Mouse (Mus musculus) myocyte (in vitro differentiated cells): ENCODE measurements around the gene Gng10. TPM values are rescaled to one million over a fixed set of nuclear protein-coding genes. Genes with fewer than 3 reads are reported as not detected.
A peak's percentile ranks its signal among the peaks of the same experiment; 100 is the strongest.

Experiments
- H3K27me3 ChIP-seq: one replicate; pipeline ENCODE4 v1.6.1; 2011; ENCODE audit not compliant: control insufficient read depth, insufficient read depth, insufficient read length
- H3K36me3 ChIP-seq: one replicate; pipeline ENCODE4 v1.6.1; 2011; ENCODE audit not compliant: control insufficient read depth, insufficient read depth
- H3K4me2 ChIP-seq: one replicate; pipeline ENCODE4 v1.6.1; 2011; ENCODE audit warnings: low read depth, control low read depth
- H3K4me3 ChIP-seq: one replicate; pipeline ENCODE4 v1.5.1; 2011; ENCODE audit warnings: mild to moderate bottlenecking, control low read depth, moderate library complexity
- H3K79me2 ChIP-seq: one replicate; pipeline ENCODE4 v1.6.1; 2011; ENCODE audit not compliant: control insufficient read depth, insufficient read depth
- H3ac ChIP-seq: one replicate; pipeline ENCODE4 v1.6.1; 2011; ENCODE audit not compliant: control insufficient read depth, insufficient read length
- CEBPB ChIP-seq: IDR thresholded peaks from 2 replicates; pipeline ENCODE4 v1.6.1; 2011; ENCODE audit warnings: mild to moderate bottlenecking, moderate library complexity; ENCODE audit not compliant: poor library complexity, insufficient read depth, severe bottlenecking
- E2F4 ChIP-seq: IDR thresholded peaks from one replicate; pipeline ENCODE4 v1.6.1; 2011; ENCODE audit warnings: mild to moderate bottlenecking, control low read depth, moderate library complexity; ENCODE audit not compliant: insufficient read depth
- MAX ChIP-seq: IDR thresholded peaks from one replicate; pipeline ENCODE4 v1.6.1; 2011; ENCODE audit warnings: low read depth, mild to moderate bottlenecking, control low read depth
- MYOD1 ChIP-seq, 3 experiments: IDR thresholded peaks; one replicate each; pipeline ENCODE4 v1.6.1; 2011; ENCODE audit warnings: control low read depth in 2 of 3, low read depth in 2 of 3, mild to moderate bottlenecking in 2 of 3, moderate library complexity in 1 of 3; ENCODE audit not compliant: insufficient read length in 2 of 3, control insufficient read depth in 1 of 3
- MYOG ChIP-seq, 3 experiments: IDR thresholded peaks; one replicate each; pipeline ENCODE4 v1.6.1; 2011; ENCODE audit warnings: control low read depth in 2 of 3, low read depth in 2 of 3, mild to moderate bottlenecking in 2 of 3; ENCODE audit not compliant: insufficient read length in 2 of 3, control insufficient read depth in 1 of 3, insufficient read depth in 1 of 3
- POLR2A ChIP-seq: IDR thresholded peaks from one replicate; pipeline ENCODE4 v1.6.1; 2011; ENCODE audit warnings: low read depth, mild to moderate bottlenecking, control low read depth, moderate library complexity; ENCODE audit not compliant: insufficient read length
- POLR2AphosphoS2 ChIP-seq: IDR thresholded peaks from one replicate; pipeline ENCODE4 v1.6.1; 2011; ENCODE audit warnings: low read depth, control low read depth; ENCODE audit not compliant: insufficient read length
- REST ChIP-seq: IDR thresholded peaks from one replicate; pipeline ENCODE4 v1.6.1; 2011; ENCODE audit warnings: mild to moderate bottlenecking, control low read depth, moderate library complexity; ENCODE audit not compliant: insufficient read depth, insufficient read length
- SRF ChIP-seq: IDR thresholded peaks from one replicate; pipeline ENCODE4 v1.6.1; 2011; ENCODE audit warnings: low read depth; ENCODE audit not compliant: control insufficient read depth, insufficient read length
- TCF12 ChIP-seq: IDR thresholded peaks from one replicate; pipeline ENCODE4 v1.6.1; 2011; ENCODE audit warnings: mild to moderate bottlenecking, control low read depth; ENCODE audit not compliant: poor library complexity, insufficient read depth, severe bottlenecking
- TCF3 ChIP-seq: IDR thresholded peaks from one replicate; pipeline ENCODE4 v1.6.1; 2011; ENCODE audit warnings: low read depth, control low read depth; ENCODE audit not compliant: insufficient read length
- USF1 ChIP-seq: IDR thresholded peaks from one replicate; pipeline ENCODE4 v1.6.1; 2011; ENCODE audit warnings: low read depth, mild to moderate bottlenecking, control low read depth, moderate library complexity
- polyA plus RNA-seq: library from polyadenylated mRNA; unstranded; fragments of >200 nt; fragmentation: generic; extraction: Trizol; gene quantifications from one replicate; pipeline ENCODE4 v1.2.1, GENCODE M21; 2012; ENCODE audit warnings: missing spikeins

The Gng10 gene
- polyA plus RNA-seq: 57.3 TPM

DNA sequence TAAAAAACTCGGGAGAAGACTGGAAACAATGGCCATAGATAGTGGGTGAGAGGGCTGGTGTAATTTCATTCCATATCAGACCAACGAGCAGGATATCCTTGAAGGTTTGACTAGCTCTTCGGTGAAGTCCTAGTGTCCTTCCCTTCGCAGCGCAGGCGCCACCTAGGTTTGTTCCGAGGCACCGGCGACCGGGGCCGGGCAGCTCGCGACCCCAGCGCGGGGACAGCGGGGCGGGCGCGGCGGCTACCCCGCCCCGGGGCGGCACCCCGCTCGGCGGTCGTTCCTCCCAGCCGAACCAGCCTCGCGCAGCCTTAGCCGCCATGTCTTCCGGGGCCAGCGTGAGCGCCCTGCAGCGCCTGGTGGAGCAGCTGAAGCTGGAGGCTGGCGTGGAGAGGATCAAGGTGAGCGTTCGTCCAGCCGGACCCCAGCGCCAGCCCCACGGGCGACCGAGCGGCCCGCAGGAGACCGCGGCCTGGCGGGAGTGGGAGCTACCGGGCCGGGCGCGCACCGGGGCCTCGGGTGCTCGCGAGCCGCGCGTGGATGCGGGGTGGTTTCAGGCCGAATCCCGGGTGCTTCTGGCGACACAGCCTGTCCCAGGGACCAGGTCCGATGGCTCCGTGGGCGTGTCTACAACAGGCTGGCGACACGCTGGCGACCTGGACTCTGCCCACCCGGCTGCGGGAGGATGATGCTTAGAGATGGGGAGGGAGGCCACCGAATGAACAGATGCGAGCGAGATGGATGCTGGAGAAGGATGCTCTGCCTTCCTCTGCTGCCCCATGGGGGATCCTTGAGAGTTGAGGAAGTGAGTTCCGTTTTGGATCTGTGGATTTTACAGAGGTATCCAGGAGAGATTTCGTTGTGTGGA is at the start of gene Gng10:
Gng10 (plus strand) TSS at position 171 of the 868 bp plus-strand sequence.
- Histone ChIP-seq H3ac (peak within 1 kb of the TSS; percentile 8), H3K36me3 (peaks cover 7% of the 10 kb centered on the region), H3K4me2 (peak within 1 kb of the TSS; percentile 87), H3K4me3 (peak within 1 kb of the TSS; percentile 36), H3K79me2 (peaks cover 20% of the 10 kb centered on the region), H3K27me3 (no peaks in the 10 kb centered on the region)
- TF ChIP-seq SRF (no peak), POLR2A (peak; percentile 82), MYOG (IDR thresholded peaks at IDR 0.05; ENCODE audit: control insufficient read depth in 1 of 3, insufficient read depth in 1 of 3, insufficient read length in 2 of 3, low read depth in 2 of 3) (peak in 1 of 3 experiments; percentile 1)

DNA sequence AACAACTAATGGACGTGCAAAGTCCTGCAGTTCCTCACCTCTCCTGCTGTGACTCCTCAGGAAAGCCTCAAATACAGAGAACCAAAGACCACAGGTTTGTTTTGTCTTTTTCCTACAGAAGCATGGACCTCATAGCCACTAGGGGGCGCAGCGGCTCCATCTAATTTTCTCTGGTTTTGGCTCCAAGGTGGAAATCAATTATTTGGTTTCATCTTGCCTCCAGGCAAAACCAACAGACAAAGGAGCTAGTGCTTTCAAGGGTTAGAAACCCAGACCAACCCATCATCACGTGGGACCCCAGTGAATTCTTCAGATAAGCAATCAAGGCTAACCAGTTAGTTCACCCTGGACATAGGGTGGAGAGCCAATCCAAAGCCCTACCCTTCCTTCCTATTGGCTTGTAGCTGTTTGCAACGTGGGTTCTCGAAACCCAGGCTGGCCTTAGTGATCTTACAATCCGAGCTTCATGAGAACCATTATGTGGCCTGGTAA is 49.7 kb upstream of the Gng10 start:
- no peaks in the 10 kb centered on the region for H3K27me3 ChIP-seq
- peak overlapping the region; percentile 47 for H3K4me2 ChIP-seq
- H3K36me3 ChIP-seq: no peaks in the 10 kb centered on the region
- TF ChIP-seq MYOG (IDR thresholded peaks at IDR 0.05; ENCODE audit: control insufficient read depth in 1 of 3, insufficient read depth in 1 of 3, insufficient read length in 2 of 3, low read depth in 2 of 3): no peak
- no peak for TF ChIP-seq E2F4
- no peak for TF ChIP-seq CEBPB
- no peak for TF ChIP-seq SRF
- no peaks in the 10 kb centered on the region for H3K79me2 ChIP-seq
- no peak overlapping the region for H3ac ChIP-seq
- no peak overlapping the region for H3K4me3 ChIP-seq

DNA sequence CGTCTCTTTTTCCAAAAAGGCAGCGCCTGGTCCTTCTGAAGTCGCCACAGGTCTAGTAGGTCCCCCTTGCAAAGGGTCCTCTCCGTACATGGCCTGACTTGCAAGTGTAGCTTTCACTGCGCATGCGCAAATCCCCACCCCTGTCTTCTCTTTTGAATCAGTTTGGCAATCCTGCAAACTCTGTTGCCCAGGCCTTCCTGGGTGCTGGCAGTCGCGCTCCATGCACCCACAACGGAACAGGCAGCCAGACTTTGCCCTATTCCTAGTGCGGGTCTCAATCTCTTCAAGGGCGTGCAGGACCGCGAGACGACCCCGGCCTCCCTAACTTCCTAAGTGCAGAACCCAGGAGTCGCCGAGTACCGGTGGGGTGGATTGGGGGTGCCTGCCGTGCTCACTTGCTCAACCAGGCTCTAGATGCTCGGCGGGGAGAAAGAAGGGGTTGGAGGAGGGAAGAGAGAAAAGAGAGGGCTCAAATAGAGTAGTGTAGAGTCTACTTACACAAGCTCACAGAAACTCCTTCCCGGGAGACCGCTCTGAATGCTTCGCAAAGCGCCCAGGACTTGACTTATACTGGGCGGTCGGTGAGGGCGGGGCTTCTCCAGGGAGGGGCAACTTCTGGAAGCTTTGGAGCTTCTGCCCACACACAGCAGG is 48.2 kb upstream of the Gng10 start, which contains the start of gene Ptgr1:
Ptgr1 (minus strand) TSS at position 580 of the 651 bp plus-strand sequence.
- Histone ChIP-seq H3K4me3 (peak within 1 kb of the TSS; percentile 35), H3K27me3 (no peaks in the 10 kb centered on the region), H3K4me2 (peak within 1 kb of the TSS; percentile 68), H3K36me3 (no peaks in the 10 kb centered on the region), H3K79me2 (no peaks in the 10 kb centered on the region), H3ac (peak within 1 kb of the TSS; percentile 18)
- TF ChIP-seq POLR2A (peak; percentile 12), CEBPB (no peak)

DNA sequence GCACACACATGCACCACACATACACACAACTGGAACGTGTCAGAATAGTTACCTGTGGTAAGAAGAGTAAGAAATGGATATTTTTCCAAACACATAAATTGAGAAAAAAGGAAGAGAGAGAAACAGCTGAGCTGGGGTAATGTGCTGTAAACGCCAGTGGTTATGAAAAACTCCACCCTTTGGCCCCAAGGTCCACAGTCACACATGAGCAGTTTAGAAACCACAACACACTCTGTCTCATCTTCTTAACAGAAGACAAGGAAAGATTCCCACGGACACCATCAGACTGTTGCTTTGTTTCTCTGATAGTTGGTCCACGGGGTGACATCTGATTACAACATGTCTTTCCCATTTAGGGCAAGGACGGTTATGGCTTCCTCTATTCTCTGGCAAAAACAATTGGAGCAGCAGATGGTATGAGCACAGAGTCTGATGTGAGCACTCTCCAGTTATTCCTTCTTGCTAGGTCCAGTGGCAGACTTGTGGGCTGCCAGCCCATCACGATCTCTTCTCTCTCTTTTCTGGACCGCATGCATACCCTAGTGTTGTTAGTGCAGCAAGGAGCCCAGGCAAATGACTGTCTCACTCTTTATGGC is 45.5 kb upstream of the Gng10 start:
- H3K27me3 ChIP-seq: no peaks in the 10 kb centered on the region
- no peak for TF ChIP-seq MYOD1 (IDR thresholded peaks at IDR 0.05; ENCODE audit: control insufficient read depth in 1 of 3, insufficient read length in 2 of 3, low read depth in 2 of 3)
- 0 out of 2 replicates have a peak, but pooled peaks have one; percentile 4 for TF ChIP-seq CEBPB
- no peak overlapping the region for H3K4me3 ChIP-seq
- H3K36me3 ChIP-seq: no peaks in the 10 kb centered on the region
- H3K79me2 ChIP-seq: no peaks in the 10 kb centered on the region
- no peak overlapping the region for H3ac ChIP-seq
- H3K4me2 ChIP-seq: no peak overlapping the region

DNA sequence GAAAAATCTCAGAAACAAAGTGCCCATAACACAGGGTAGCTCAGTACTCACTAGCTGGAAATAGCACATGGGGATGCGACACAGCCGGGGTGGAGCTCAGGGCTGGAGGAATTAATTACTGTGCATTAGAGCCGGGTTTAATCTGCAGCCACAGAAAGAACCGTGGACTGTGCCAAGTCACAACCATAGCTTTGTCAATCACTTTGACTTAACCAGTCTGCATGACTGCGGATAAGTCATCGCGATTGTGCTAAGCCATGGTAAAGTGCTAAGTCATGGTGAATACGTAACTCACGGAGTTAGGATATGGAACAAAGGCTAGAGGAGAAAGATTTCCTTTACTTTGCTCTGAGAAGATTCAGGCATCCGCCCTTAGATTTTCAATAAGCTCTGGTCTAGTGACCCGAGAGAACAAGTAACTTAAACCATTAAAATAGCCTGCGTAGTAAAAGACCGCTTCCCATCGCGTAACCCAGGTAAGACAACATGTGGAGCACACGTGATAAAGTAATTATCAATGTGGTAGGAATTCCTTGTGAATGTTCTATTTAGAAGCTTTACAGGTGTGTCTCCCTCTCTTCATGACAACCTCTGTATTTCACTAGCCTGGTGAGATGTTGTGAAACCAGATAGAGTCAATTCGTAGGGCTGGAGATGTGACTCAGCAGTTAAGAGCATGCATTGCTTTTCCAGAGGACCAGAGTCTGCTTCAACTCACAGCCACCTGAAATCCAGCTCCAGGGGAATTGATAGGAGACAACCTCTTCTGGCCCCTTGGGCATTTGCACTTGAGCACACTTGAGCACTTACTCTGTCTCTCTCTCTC is 44.1 kb upstream of the Gng10 start:
- Histone ChIP-seq H3ac (no peak overlapping the region), H3K4me3 (no peak overlapping the region), H3K36me3 (no peaks in the 10 kb centered on the region), H3K4me2 (no peak overlapping the region), H3K27me3 (no peaks in the 10 kb centered on the region), H3K79me2 (no peaks in the 10 kb centered on the region)
- TF ChIP-seq MAX (no peak), POLR2A (no peak), E2F4 (no peak), MYOD1 (IDR thresholded peaks at IDR 0.05; ENCODE audit: control insufficient read depth in 1 of 3, insufficient read length in 2 of 3, low read depth in 2 of 3) (no peak), TCF3 (no peak), POLR2AphosphoS2 (no peak), MYOG (IDR thresholded peaks at IDR 0.05; ENCODE audit: control insufficient read depth in 1 of 3, insufficient read depth in 1 of 3, insufficient read length in 2 of 3, low read depth in 2 of 3) (no peak), CEBPB (no peak), USF1 (no peak), TCF12 (no peak), REST (no peak)
